Mouse (Mus musculus) duodenum, adult 2 months (tissue): ENCODE data around the gene 4931440F15Rik. TPM values are rescaled to one million over a fixed set of nuclear protein-coding genes. Genes with fewer than 3 reads are reported as not detected.

Experiments used
- polyA plus RNA-seq: library from polyadenylated mRNA; depleted of rRNA; stranded (reverse); fragments of >200 nt; gene quantifications from 2 replicates; pipeline ENCODE4 v1.2.3, GENCODE M21; 2012; ENCODE audit warnings: low replicate concordance; rRNA removed

The 4931440F15Rik gene
- 0.12 TPM in 1 of 2 replicates, not detected in the other for polyA plus RNA-seq

DNA sequence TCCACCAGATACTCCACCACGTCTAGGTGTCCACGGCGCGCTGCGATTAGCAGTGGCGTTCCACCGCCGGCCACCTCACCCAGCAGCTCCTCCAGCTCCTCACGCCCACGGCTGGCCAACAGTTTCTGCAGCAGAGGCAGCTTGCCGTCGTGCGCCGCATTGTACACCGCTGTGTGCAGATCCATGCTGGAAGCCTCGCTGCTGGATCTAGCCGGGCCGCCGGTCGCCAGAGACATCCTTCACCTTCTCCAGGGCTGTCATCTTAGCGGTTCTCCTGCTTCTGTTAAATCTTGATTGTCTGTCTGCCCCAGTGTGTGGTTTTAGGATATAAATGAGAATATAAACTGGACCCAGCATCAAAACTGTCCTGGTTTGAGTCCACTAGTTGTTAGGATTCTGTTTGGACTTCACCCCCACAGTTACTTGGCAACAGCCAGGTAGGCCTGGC, at the start of gene 4931440F15Rik:
4931440F15Rik (minus strand) TSS at position 398 of the 448 bp plus-strand sequence.

Other genes with a start within 250 kb of the 4931440F15Rik start
- 37.8 and 38.6 TPM in 2 replicates for gene Rtn4, start 132.7 kb downstream of the 4931440F15Rik start, polyA plus RNA-seq
- 0.15 and 0.45 TPM in 2 replicates for gene Eml6, start 200.4 kb upstream of the 4931440F15Rik start, polyA plus RNA-seq